Mouse (Mus musculus) midbrain, embryonic 12.5 days (tissue): ENCODE results near the gene Otos. TPM values are rescaled to one million over a fixed set of nuclear protein-coding genes. Genes with fewer than 3 reads are reported as not detected.
A peak's percentile ranks its signal among the peaks of the same experiment; 100 is the strongest.

Source experiments
- ATAC-seq: fragments of 200-750 bp; cut with Nextera tagmentation; 2 replicates; pipeline ENCODE4 v1.8.0; 2017; ENCODE audit warnings: low read depth, moderate TSS enrichment, moderate library complexity; ENCODE audit not compliant: low FRiP score
- H3K27ac ChIP-seq: fragments of 300-500 bp; sonication (generic); replicated peaks from 2 replicates; pipeline ENCODE4 v1.5.1; 2016; ENCODE audit warnings: mild to moderate bottlenecking
- H3K27me3 ChIP-seq: fragments of 300-500 bp; sonication (generic); 2 replicates; pipeline ENCODE4 v1.6.1; 2016; ENCODE audit warnings: mild to moderate bottlenecking
- H3K36me3 ChIP-seq: fragments of 300-500 bp; sonication (generic); 2 replicates; pipeline ENCODE4 v1.6.1; 2016
- H3K4me1 ChIP-seq: fragments of 300-500 bp; sonication (generic); 2 replicates; pipeline ENCODE4 v1.6.1; 2016
- H3K4me2 ChIP-seq: fragments of 300-500 bp; sonication (generic); replicated peaks from 2 replicates; pipeline ENCODE4 v1.6.1; 2016; ENCODE audit warnings: mild to moderate bottlenecking, moderate library complexity
- H3K4me3 ChIP-seq: fragments of 300-500 bp; sonication (generic); 2 replicates; pipeline ENCODE4 v1.5.1; 2016; ENCODE audit warnings: mild to moderate bottlenecking
- H3K9ac ChIP-seq: fragments of 300-500 bp; sonication (generic); replicated peaks from 2 replicates; pipeline ENCODE4 v1.6.1; 2016; ENCODE audit warnings: mild to moderate bottlenecking, moderate library complexity
- H3K9me3 ChIP-seq: fragments of 300-500 bp; sonication (generic); 2 replicates; pipeline ENCODE4 v1.6.1; 2016; ENCODE audit warnings: mild to moderate bottlenecking
- WGBS: fragments of 180-500 bp; shearing (Covaris S2); methylation state at CpG from one replicate; pipeline ENCODE4 v1.1.7; 2016; 5-methylcytosine and 5-hydroxymethylcytosine counted together
- polyA plus RNA-seq: library from polyadenylated mRNA; unstranded; fragments of >200 nt; fragmentation: Nextera tagmentation; extraction: Ambion mirVana; gene quantifications from 2 replicates; pipeline ENCODE4 v1.2.1, GENCODE M21; 2016

Otos gene
- polyA plus RNA-seq, 1 experiment from 2014 or later: not detected

- Histone ChIP-seq H3K4me3 (no peak overlapping the region), H3K27ac (no peak overlapping the region), H3K9me3 (no peaks in the 10 kb centered on the region), H3K36me3 (peaks cover 30% of the 10 kb centered on the region), H3K4me2 (no peak overlapping the region), H3K27me3 (no peaks in the 10 kb centered on the region), H3K9ac (no peak overlapping the region), H3K4me1 (peaks cover 6% of the 10 kb centered on the region; the same call in 1 of the 2 replicates)
- WGBS: 93% methylated on average over 8 of the region's 8 CpGs
- ATAC-seq: no peak
Observed at GRCm38 (mm10) chr1:92633726-92634125, 14.9 kb downstream of the Otos start.

- Histone ChIP-seq H3K4me3 (no peak overlapping the region), H3K27me3 (no peaks in the 10 kb centered on the region), H3K9me3 (no peaks in the 10 kb centered on the region), H3K36me3 (peaks cover 23% of the 10 kb centered on the region), H3K9ac (no peak overlapping the region), H3K27ac (no peak overlapping the region), H3K4me2 (no peak overlapping the region), H3K4me1 (peaks cover 6% of the 10 kb centered on the region; the same call in 1 of the 2 replicates)
- WGBS: 67% methylated on average over 6 of the region's 6 CpGs
- no peak for ATAC-seq
Observed at GRCm38 (mm10) chr1:92632948-92633347, 15.7 kb downstream of the Otos start.

- Histone ChIP-seq H3K9ac (no peak overlapping the region), H3K27me3 (no peaks in the 10 kb centered on the region), H3K4me2 (no peak overlapping the region), H3K9me3 (no peaks in the 10 kb centered on the region), H3K27ac (no peak overlapping the region), H3K4me1 (peaks cover 6% of the 10 kb centered on the region; the same call in 1 of the 2 replicates), H3K36me3 (peaks cover 15% of the 10 kb centered on the region), H3K4me3 (no peak overlapping the region)
- WGBS: 85% methylated on average over 5 of the region's 5 CpGs
- ATAC-seq: no peak
Observed at GRCm38 (mm10) chr1:92632196-92632595, 16.4 kb downstream of the Otos start.

GRCm38 (mm10) chr1:92628227-92628626 lies 20.4 kb downstream of the Otos start:
- WGBS: 87% methylated on average over 4 of the region's 4 CpGs
- H3K4me2 ChIP-seq: no peak overlapping the region
- H3K9me3 ChIP-seq: no peaks in the 10 kb centered on the region
- no peak overlapping the region for H3K4me3 ChIP-seq
- H3K9ac ChIP-seq: no peak overlapping the region
- no peak for ATAC-seq
- no peak overlapping the region for H3K27ac ChIP-seq
- no peaks in the 10 kb centered on the region for H3K4me1 ChIP-seq
- no peaks in the 10 kb centered on the region for H3K36me3 ChIP-seq
- H3K27me3 ChIP-seq: no peaks in the 10 kb centered on the region

GRCm38 (mm10) chr1:92618360-92618759 lies 30.3 kb downstream of the Otos start:
- no peaks in the 10 kb centered on the region for H3K4me1 ChIP-seq
- WGBS: 65% methylated on average over 4 of the region's 4 CpGs

GRCm38 (mm10) chr1:92617488-92617887 lies 31.2 kb downstream of the Otos start, which contains the start of gene Olfr12:
Olfr12 (plus strand) TSS chr1:92617788.
- no peak for ATAC-seq
- no peak within 1 kb of the TSS for H3K27ac ChIP-seq
- no peaks in the 10 kb centered on the region for H3K36me3 ChIP-seq
- WGBS: 74% methylated on average over 2 of the region's 2 CpGs
- no peak within 1 kb of the TSS for H3K9ac ChIP-seq
- H3K4me2 ChIP-seq: no peak within 1 kb of the TSS
- no peaks in the 10 kb centered on the region for H3K4me1 ChIP-seq
- H3K4me3 ChIP-seq: no peak within 1 kb of the TSS
- H3K27me3 ChIP-seq: no peaks in the 10 kb centered on the region
- no peaks in the 10 kb centered on the region for H3K9me3 ChIP-seq

More at GRCm38 (mm10) chr1:92618360-92618759, 30.3 kb downstream of the Otos start:
- no peak for ATAC-seq
- Histone ChIP-seq H3K9me3 (no peaks in the 10 kb centered on the region), H3K4me3 (no peak overlapping the region), H3K27ac (no peak overlapping the region), H3K27me3 (no peaks in the 10 kb centered on the region), H3K4me2 (no peak overlapping the region), H3K9ac (no peak overlapping the region), H3K36me3 (no peaks in the 10 kb centered on the region)

- no peak for ATAC-seq
- Histone ChIP-seq H3K4me1 (no peaks in the 10 kb centered on the region), H3K27ac (no peak overlapping the region), H3K9me3 (no peaks in the 10 kb centered on the region), H3K4me3 (no peak overlapping the region), H3K36me3 (no peaks in the 10 kb centered on the region), H3K27me3 (peaks cover 5% of the 10 kb centered on the region; the same call in 1 of the 2 replicates), H3K4me2 (no peak overlapping the region), H3K9ac (no peak overlapping the region)
- 80% methylated on average over 1 of the region's 1 CpGs for WGBS
Observed at GRCm38 (mm10) chr1:92616046-92616445, 32.6 kb downstream of the Otos start.

GRCm38 (mm10) chr1:92614516-92614915 lies 34.1 kb downstream of the Otos start:
- Histone ChIP-seq H3K27me3 (peaks cover 11% of the 10 kb centered on the region; the same call in 1 of the 2 replicates), H3K9ac (no peak overlapping the region), H3K27ac (no peak overlapping the region), H3K4me1 (no peaks in the 10 kb centered on the region), H3K4me2 (no peak overlapping the region), H3K9me3 (no peaks in the 10 kb centered on the region), H3K4me3 (no peak overlapping the region), H3K36me3 (no peaks in the 10 kb centered on the region)
- no peak for ATAC-seq
- 8% methylated on average over 1 of the region's 1 CpGs for WGBS

GRCm38 (mm10) chr1:92613175-92613574 lies 35.5 kb downstream of the Otos start:
- Histone ChIP-seq H3K36me3 (no peaks in the 10 kb centered on the region), H3K4me1 (no peaks in the 10 kb centered on the region)
- ATAC-seq: peak; percentile 49; the same call in 1 of the 2 replicates

GRCm38 (mm10) chr1:92611008-92611407 lies 37.6 kb downstream of the Otos start:
- no peak overlapping the region for H3K27ac ChIP-seq
- H3K4me2 ChIP-seq: no peak overlapping the region
- H3K9ac ChIP-seq: no peak overlapping the region
- H3K36me3 ChIP-seq: no peaks in the 10 kb centered on the region
- 9% methylated on average over 5 of the region's 5 CpGs for WGBS
- H3K27me3 ChIP-seq: peaks cover 11% of the 10 kb centered on the region; the same call in 1 of the 2 replicates
- no peaks in the 10 kb centered on the region for H3K4me1 ChIP-seq
- ATAC-seq: no peak
- no peak overlapping the region for H3K4me3 ChIP-seq
- no peaks in the 10 kb centered on the region for H3K9me3 ChIP-seq

More at GRCm38 (mm10) chr1:92613175-92613574, 35.5 kb downstream of the Otos start:
- Histone ChIP-seq H3K27ac (no peak overlapping the region), H3K4me3 (no peak overlapping the region), H3K4me2 (no peak overlapping the region), H3K9me3 (no peaks in the 10 kb centered on the region), H3K9ac (no peak overlapping the region), H3K27me3 (peaks cover 11% of the 10 kb centered on the region; the same call in 1 of the 2 replicates)
- WGBS: 39% methylated on average over 4 of the region's 4 CpGs

- ATAC-seq: no peak
- Histone ChIP-seq H3K4me1 (no peaks in the 10 kb centered on the region), H3K36me3 (no peaks in the 10 kb centered on the region), H3K4me2 (no peak overlapping the region), H3K9me3 (no peaks in the 10 kb centered on the region), H3K4me3 (no peak overlapping the region), H3K27ac (no peak overlapping the region), H3K9ac (no peak overlapping the region), H3K27me3 (peaks cover 11% of the 10 kb centered on the region; the same call in 1 of the 2 replicates)
- WGBS: 78% methylated on average over 4 of the region's 4 CpGs
Observed at GRCm38 (mm10) chr1:92607711-92608110, 40.9 kb downstream of the Otos start.

GRCm38 (mm10) chr1:92605482-92605881 lies 43.2 kb downstream of the Otos start, which contains the start of gene Olfr1410:
Olfr1410 (plus strand) TSS chr1:92605782.
- Histone ChIP-seq H3K27me3 (0 out of 2 replicates have a peak, but pooled peaks cover 4% of the 10 kb centered on the region), H3K4me2 (no peak within 1 kb of the TSS), H3K4me3 (no peak within 1 kb of the TSS), H3K9ac (no peak within 1 kb of the TSS), H3K36me3 (no peaks in the 10 kb centered on the region), H3K4me1 (no peaks in the 10 kb centered on the region), H3K9me3 (no peaks in the 10 kb centered on the region), H3K27ac (no peak within 1 kb of the TSS)
- 80% methylated on average over 1 of the region's 1 CpGs for WGBS
- ATAC-seq: no peak

GRCm38 (mm10) chr1:92596019-92596418 lies 52.6 kb downstream of the Otos start:
- ATAC-seq: no peak
- 79% methylated on average over 3 of the region's 3 CpGs for WGBS
- Histone ChIP-seq H3K9me3 (no peaks in the 10 kb centered on the region), H3K27ac (no peak overlapping the region), H3K4me3 (no peak overlapping the region), H3K4me2 (no peak overlapping the region), H3K9ac (no peak overlapping the region), H3K4me1 (no peaks in the 10 kb centered on the region), H3K27me3 (no peaks in the 10 kb centered on the region), H3K36me3 (no peaks in the 10 kb centered on the region)
